Mouse (Mus musculus): Measurements from ENCODE around the gene Phyhd1. TPM values are rescaled to one million over a fixed set of nuclear protein-coding genes. Genes with fewer than 3 reads are reported as not detected.

Gene Phyhd1
- total and polyA plus RNA-seq, 2 experiments from 2014 or later: 3.9 to 7.2 TPM

DNA sequence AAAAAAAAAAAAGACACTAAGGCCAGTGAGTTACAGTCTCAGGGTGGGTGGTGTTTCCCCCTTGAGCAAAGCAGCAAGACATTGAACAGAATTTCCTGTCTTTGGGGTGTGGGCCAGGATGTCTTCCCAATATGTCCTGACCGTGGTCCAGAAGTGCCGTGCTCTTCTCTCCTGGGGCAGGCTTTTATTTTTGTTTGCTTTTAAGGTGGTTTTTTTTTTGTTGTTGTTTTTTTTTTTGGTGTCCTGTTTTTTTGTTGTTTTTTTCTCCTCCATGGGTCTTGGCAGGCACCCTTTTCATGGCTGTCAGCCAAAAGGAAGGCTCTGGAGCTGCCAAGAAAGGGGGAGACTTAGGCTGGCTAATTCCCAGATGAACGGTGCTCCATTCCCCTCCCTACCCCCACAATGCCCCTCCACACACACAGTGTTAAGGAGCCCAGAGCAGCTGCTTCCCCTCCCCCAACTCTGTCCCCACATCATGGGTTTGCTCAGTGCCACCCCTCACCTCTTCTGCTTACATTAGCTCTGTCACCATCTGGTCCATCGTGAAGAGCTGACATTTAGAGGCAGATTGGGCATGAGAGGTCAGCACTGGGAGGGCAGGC is 3.1 kb upstream of the Phyhd1 start:
- Histone ChIP-seq H3K27me3 (ENCODE audit: insufficient read depth, low read length) (no peaks in the 10 kb centered on the region), H3K4me2 (ENCODE audit: low read depth, low read length, poor library complexity, severe bottlenecking) (no peak overlapping the region), H3K36me3 (ENCODE audit: insufficient read depth, low read length) (peaks cover 54% of the 10 kb centered on the region), H3K27ac (ENCODE audit: low read depth, low read length) (no peak overlapping the region), H3K9me3 (ENCODE audit: low read length) (no peaks in the 10 kb centered on the region), H3K4me3 (ENCODE audit: low read depth, low read length) (no peak overlapping the region), H3K4me1 (ENCODE audit: insufficient read depth, low read length) (peaks cover 3% of the 10 kb centered on the region; the same call in 1 of the 2 replicates), H3K9ac (replicated peaks; ENCODE audit: low read length, poor library complexity, severe bottlenecking) (no peak overlapping the region)
- no peak for TF ChIP-seq CTCF (IDR thresholded peaks at IDR 0.05)
- DNase-seq (ENCODE audit: low spot score) (peak; percentile 91), ATAC-seq (ENCODE audit: low FRiP score) (no peak)
- 52% methylated on average over 4 of the region's 4 CpGs for WGBS

DNA sequence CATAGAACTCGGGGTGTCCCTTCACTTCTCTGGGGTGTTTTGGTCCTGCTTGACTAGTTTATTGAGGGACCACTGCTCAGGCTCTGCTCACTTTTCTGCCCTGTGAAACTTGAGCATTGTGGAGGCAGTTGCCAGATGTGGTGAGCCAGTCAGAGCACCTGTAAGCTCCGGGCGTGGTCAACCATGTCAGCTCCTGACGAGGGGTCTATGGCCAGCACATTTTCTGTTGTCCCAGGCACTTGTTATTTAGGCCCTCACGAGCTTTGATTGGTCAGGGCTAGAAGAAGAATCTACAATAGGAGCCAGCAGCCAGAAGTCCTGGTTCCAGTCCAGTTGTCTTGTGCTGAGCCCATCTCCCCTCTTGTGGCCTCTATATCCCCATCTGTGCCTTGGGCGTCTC is 2.2 kb upstream of the Phyhd1 start:
- DNase-seq (ENCODE audit: low spot score) (no peak), ATAC-seq (ENCODE audit: low FRiP score) (no peak)
- H3K27ac ChIP-seq (ENCODE audit: low read depth, low read length): no peak overlapping the region
- H3K36me3 ChIP-seq (ENCODE audit: insufficient read depth, low read length): peaks cover 46% of the 10 kb centered on the region
- no peak for TF ChIP-seq CTCF (IDR thresholded peaks at IDR 0.05)
- WGBS: 96% methylated on average over 6 of the region's 6 CpGs
- H3K4me2 ChIP-seq (ENCODE audit: low read depth, low read length, poor library complexity, severe bottlenecking): no peak overlapping the region
- no peak overlapping the region for H3K4me3 ChIP-seq (ENCODE audit: low read depth, low read length)
- peaks cover 3% of the 10 kb centered on the region; the same call in 1 of the 2 replicates for H3K4me1 ChIP-seq (ENCODE audit: insufficient read depth, low read length)
- no peaks in the 10 kb centered on the region for H3K27me3 ChIP-seq (ENCODE audit: insufficient read depth, low read length)
- H3K9me3 ChIP-seq (ENCODE audit: low read length): no peaks in the 10 kb centered on the region
- no peak overlapping the region for H3K9ac ChIP-seq (replicated peaks; ENCODE audit: low read length, poor library complexity, severe bottlenecking)

DNA sequence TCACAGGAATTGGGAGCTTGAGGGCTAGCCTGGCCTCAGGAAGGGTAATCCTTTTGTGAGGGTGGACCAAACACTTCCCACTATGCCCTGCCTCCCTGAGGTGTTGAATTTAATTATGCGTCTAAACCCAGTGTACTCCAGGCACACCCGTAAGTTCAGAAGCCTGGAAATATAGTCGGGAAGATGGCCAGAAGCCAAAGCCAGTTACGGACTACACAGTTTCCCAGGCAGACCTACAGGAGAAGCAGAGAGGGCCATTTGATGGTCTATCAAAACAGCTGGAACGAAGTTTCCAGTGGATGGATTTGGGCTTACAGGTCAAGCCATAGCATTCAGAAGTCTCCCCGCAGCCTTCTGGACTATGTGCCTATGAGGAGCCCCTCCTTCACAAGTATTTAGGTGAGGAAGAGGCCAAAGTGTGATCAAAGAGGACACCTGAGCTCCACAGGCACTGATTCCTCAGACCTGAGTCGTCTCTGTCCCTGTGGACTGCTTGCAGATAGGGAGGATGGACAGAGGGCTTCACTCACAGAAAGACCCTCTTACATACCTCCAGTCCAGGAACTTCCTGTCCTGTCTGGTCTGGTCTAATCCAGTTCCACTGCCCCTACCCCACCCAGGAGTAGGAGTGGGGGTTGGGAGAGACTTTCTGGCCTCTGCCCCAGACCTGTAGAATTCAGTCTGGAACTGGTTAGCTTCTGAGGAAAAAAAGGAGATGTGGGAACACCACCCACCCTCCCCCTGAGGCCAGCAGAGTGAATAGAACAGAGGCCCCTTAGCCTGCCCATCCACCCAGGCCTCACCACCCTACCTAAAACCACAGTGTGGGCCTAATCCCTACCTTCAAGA is 1.1 kb upstream of the Phyhd1 start:
- H3K36me3 ChIP-seq (ENCODE audit: insufficient read depth, low read length): peaks cover 42% of the 10 kb centered on the region

DNA sequence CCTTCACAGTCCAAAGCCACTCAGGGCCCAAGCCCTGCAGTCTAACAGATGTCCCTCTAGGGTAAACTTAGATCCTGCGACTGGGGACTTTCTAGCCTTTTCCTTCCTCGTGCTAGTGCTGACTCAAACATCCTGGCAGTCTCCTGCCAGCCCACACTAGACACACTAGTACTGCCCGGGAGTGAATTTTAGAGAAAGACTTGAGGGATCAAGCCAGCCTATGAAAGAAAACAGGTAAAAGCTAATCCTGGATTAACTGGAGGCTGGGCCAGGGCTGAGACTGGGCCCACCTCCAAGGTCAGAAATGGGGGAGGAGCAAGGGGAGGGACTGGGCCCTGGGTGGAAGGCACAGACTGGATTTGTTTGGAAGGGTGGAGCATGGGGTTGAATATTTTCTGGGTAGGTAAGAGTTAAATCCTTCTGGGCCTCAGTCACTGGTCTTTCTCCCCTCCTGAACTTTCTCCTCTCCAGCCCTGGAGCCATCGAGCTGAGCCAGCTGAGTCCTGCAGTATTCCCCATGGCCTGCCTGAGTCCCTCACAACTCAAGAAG is 464 bp downstream of the Phyhd1 start:
- no peak overlapping the region for H3K4me2 ChIP-seq (ENCODE audit: low read depth, low read length, poor library complexity, severe bottlenecking)
- TF ChIP-seq CTCF (IDR thresholded peaks at IDR 0.05): no peak
- H3K9ac ChIP-seq (replicated peaks; ENCODE audit: low read length, poor library complexity, severe bottlenecking): no peak overlapping the region
- H3K4me3 ChIP-seq (ENCODE audit: low read depth, low read length): no peak overlapping the region
- no peak for ATAC-seq (ENCODE audit: low FRiP score)
- H3K9me3 ChIP-seq (ENCODE audit: low read length): no peaks in the 10 kb centered on the region
- 12% methylated on average over 4 of the region's 4 CpGs for WGBS
- H3K4me1 ChIP-seq (ENCODE audit: insufficient read depth, low read length): peaks cover 3% of the 10 kb centered on the region; the same call in 1 of the 2 replicates
- no peaks in the 10 kb centered on the region for H3K27me3 ChIP-seq (ENCODE audit: insufficient read depth, low read length)
- DNase-seq (ENCODE audit: low spot score): peak; percentile 50
- H3K27ac ChIP-seq (ENCODE audit: low read depth, low read length): peak overlapping the region; percentile 73
- H3K36me3 ChIP-seq (ENCODE audit: insufficient read depth, low read length): peaks cover 36% of the 10 kb centered on the region

More for the DNA sequence above, 1.1 kb upstream of the Phyhd1 start:
- TF ChIP-seq CTCF (IDR thresholded peaks at IDR 0.05): no peak
- no peak overlapping the region for H3K4me2 ChIP-seq (ENCODE audit: low read depth, low read length, poor library complexity, severe bottlenecking)
- no peak overlapping the region for H3K9ac ChIP-seq (replicated peaks; ENCODE audit: low read length, poor library complexity, severe bottlenecking)
- H3K27ac ChIP-seq (ENCODE audit: low read depth, low read length): peak overlapping the region; percentile 73
- no peak overlapping the region for H3K4me3 ChIP-seq (ENCODE audit: low read depth, low read length)
- peaks cover 3% of the 10 kb centered on the region; the same call in 1 of the 2 replicates for H3K4me1 ChIP-seq (ENCODE audit: insufficient read depth, low read length)
- 69% methylated on average over 7 of the region's 7 CpGs for WGBS
- H3K9me3 ChIP-seq (ENCODE audit: low read length): no peaks in the 10 kb centered on the region
- DNase-seq (ENCODE audit: low spot score) (no peak), ATAC-seq (ENCODE audit: low FRiP score) (no peak)
- H3K27me3 ChIP-seq (ENCODE audit: insufficient read depth, low read length): no peaks in the 10 kb centered on the region

DNA sequence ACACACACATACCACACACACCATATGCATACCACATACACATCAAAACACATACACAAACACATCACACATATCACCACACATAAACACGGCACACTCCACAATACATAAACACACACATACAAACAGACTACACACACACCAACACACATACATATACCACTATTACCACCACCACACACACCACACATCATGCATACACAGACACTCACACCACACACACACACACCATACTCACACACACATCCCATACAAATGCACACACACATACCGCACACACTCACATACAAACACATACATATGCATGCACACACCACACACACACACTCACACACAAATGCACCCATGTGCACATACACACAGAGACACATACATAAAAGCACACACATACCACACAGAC is 1.5 kb downstream of the Phyhd1 start:
- H3K36me3 ChIP-seq (ENCODE audit: insufficient read depth, low read length): peaks cover 28% of the 10 kb centered on the region; the same call in 1 of the 2 replicates
- no peak overlapping the region for H3K27ac ChIP-seq (ENCODE audit: low read depth, low read length)
- DNase-seq (ENCODE audit: low spot score) (no peak), ATAC-seq (ENCODE audit: low FRiP score) (no peak)
- 94% methylated on average over 2 of the region's 2 CpGs for WGBS
- H3K9me3 ChIP-seq (ENCODE audit: low read length): no peaks in the 10 kb centered on the region
- no peak for TF ChIP-seq CTCF (IDR thresholded peaks at IDR 0.05)
- H3K4me1 ChIP-seq (ENCODE audit: insufficient read depth, low read length): peaks cover 3% of the 10 kb centered on the region; the same call in 1 of the 2 replicates
- H3K4me3 ChIP-seq (ENCODE audit: low read depth, low read length): no peak overlapping the region
- no peaks in the 10 kb centered on the region for H3K27me3 ChIP-seq (ENCODE audit: insufficient read depth, low read length)
- H3K4me2 ChIP-seq (ENCODE audit: low read depth, low read length, poor library complexity, severe bottlenecking): no peak overlapping the region
- no peak overlapping the region for H3K9ac ChIP-seq (replicated peaks; ENCODE audit: low read length, poor library complexity, severe bottlenecking)
